Mouse (Mus musculus): ENCODE results near the gene Abhd16b.

- TF ChIP-seq POLR2A (IDR thresholded peaks at IDR 0.05; ENCODE audit: low read depth, low read length) (no peak), CTCF (conservative IDR thresholded peaks at IDR 0.05; ENCODE audit: insufficient read depth, insufficient read length, low read depth, low read length) (no peak)
These were observed 44.5 kb downstream of the Abhd16b start for GRCm38 (mm10) chr2:181537444-181538047.

Measured in kidney, adult 2 months (tissue).